In the genomic region with DNA sequence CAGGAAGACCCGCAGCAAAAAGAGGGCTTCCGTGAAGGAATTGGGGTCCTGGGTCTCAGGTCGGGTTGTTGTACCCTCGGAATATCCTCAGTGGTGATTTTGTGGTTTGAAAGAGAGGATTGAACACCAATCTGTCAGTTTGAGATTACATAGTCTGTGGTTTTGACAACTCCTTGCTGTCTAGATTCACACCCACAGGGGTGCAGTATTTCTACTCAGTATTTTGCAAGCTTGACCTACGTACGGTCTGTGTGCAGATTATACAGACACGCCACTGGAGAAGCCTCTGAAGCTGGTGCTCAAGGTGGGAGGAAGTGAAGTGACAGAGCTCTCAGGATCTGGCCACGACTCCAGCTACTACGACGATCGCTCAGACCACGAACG, we compare ENCODE assay signal across 8 mouse cellular contexts. TPM values are rescaled to one million over a fixed set of nuclear protein-coding genes. Genes with fewer than 3 reads are reported as not detected.
DNase-seq lines count a peak whose midpoint lies in the region; ATAC-seq and TF ChIP-seq lines count a peak whose summit lies in the region.

No protein-coding gene starts in this region.

- H3K4me1 ChIP-seq in heart, embryonic 12.5 days (replicated peaks) = peaks cover 16% of the 10 kb centered on the region
- H3K4me1 ChIP-seq in ES-Bruce4 (ENCODE audit: control insufficient read depth, insufficient read depth, low read length) = no peaks in the 10 kb centered on the region
- H3K4me1 ChIP-seq in forebrain, embryonic 10.5 days = peaks cover 19% of the 10 kb centered on the region
- H3K4me1 ChIP-seq in liver, embryonic 12.5 days = peaks cover 17% of the 10 kb centered on the region
- peaks cover 5% of the 10 kb centered on the region; the same call in 1 of the 2 replicates for H3K4me1 ChIP-seq in stomach, embryonic 14.5 days (ENCODE audit: control insufficient read depth, insufficient read depth, low read length)

- peaks cover 46% of the 10 kb centered on the region for H3K36me3 ChIP-seq in heart, embryonic 12.5 days
- peaks cover 8% of the 10 kb centered on the region for H3K36me3 ChIP-seq in ES-Bruce4 (ENCODE audit: control insufficient read depth, insufficient read depth, low read length, poor library complexity, severe bottlenecking)
- H3K36me3 ChIP-seq in forebrain, embryonic 10.5 days (replicated peaks) = peaks cover 63% of the 10 kb centered on the region
- peaks cover 63% of the 10 kb centered on the region for H3K36me3 ChIP-seq in liver, embryonic 12.5 days
- H3K36me3 ChIP-seq in stomach, embryonic 14.5 days (ENCODE audit: control insufficient read depth, insufficient read depth, low read length) = peaks cover 29% of the 10 kb centered on the region

- H3K9me3 ChIP-seq in heart, embryonic 12.5 days (replicated peaks) = no peaks in the 10 kb centered on the region
- no peaks in the 10 kb centered on the region for H3K9me3 ChIP-seq in ES-Bruce4 (replicated peaks; ENCODE audit: control insufficient read depth, insufficient read depth, low read length, poor library complexity, severe bottlenecking)
- no peaks in the 10 kb centered on the region for H3K9me3 ChIP-seq in forebrain, embryonic 10.5 days
- H3K9me3 ChIP-seq in liver, embryonic 12.5 days (replicated peaks) = no peaks in the 10 kb centered on the region
- no peaks in the 10 kb centered on the region for H3K9me3 ChIP-seq in stomach, embryonic 14.5 days (ENCODE audit: control insufficient read depth, low read depth, low read length)

- 38% methylated on average over 13 of the region's 13 CpGs for WGBS in heart, embryonic 12.5 days
- WGBS in forebrain, embryonic 10.5 days = 50% methylated on average over 13 of the region's 13 CpGs
- WGBS in liver, embryonic 12.5 days (ENCODE audit: insufficient replicate concordance) = 11% methylated on average over 13 of the region's 13 CpGs
- 36% methylated on average over 13 of the region's 13 CpGs for WGBS in stomach, embryonic 14.5 days

- no peak for ATAC-seq in heart, embryonic 12.5 days (ENCODE audit: insufficient number of reproducible peaks, low FRiP score)
- 0 out of 2 replicates have a peak, but pooled peaks have one; percentile 6 for ATAC-seq in liver, embryonic 12.5 days
- peak; percentile 5; the same call in 1 of the 2 replicates for ATAC-seq in stomach, embryonic 14.5 days (ENCODE audit: insufficient number of reproducible peaks, insufficient read depth, low FRiP score, low read depth)

- H3K9ac ChIP-seq in heart, embryonic 12.5 days = peak overlapping the region; percentile 87
- H3K9ac ChIP-seq in ES-Bruce4 (ENCODE audit: low read depth, poor library complexity, severe bottlenecking) = peak overlapping the region; percentile 75
- H3K9ac ChIP-seq in liver, embryonic 12.5 days = peak overlapping the region; percentile 91
- H3K9ac ChIP-seq in stomach, embryonic 14.5 days (replicated peaks; ENCODE audit: low read depth, low read length) = peak overlapping the region; percentile 67

- H3K27ac ChIP-seq in heart, embryonic 12.5 days (ENCODE audit: poor library complexity, severe bottlenecking) = peak overlapping the region; percentile 81; the same call in 1 of the 2 replicates
- no peak overlapping the region for H3K27ac ChIP-seq in ES-Bruce4 (ENCODE audit: insufficient read depth, low read length)
- H3K27ac ChIP-seq in forebrain, embryonic 10.5 days = peak overlapping the region; percentile 96
- peak overlapping the region; percentile 92 for H3K27ac ChIP-seq in liver, embryonic 12.5 days
- H3K27ac ChIP-seq in stomach, embryonic 14.5 days (ENCODE audit: low read length) = 0 out of 2 replicates have a peak overlapping the region, but pooled peaks have one; percentile 82

- H3K27me3 ChIP-seq in heart, embryonic 12.5 days (replicated peaks) = no peaks in the 10 kb centered on the region
- no peaks in the 10 kb centered on the region for H3K27me3 ChIP-seq in ES-Bruce4 (ENCODE audit: control insufficient read depth, insufficient read depth, low read length, poor library complexity, severe bottlenecking)
- H3K27me3 ChIP-seq in forebrain, embryonic 10.5 days (ENCODE audit: poor library complexity, severe bottlenecking) = no peaks in the 10 kb centered on the region
- H3K27me3 ChIP-seq in liver, embryonic 12.5 days (replicated peaks) = no peaks in the 10 kb centered on the region
- H3K27me3 ChIP-seq in stomach, embryonic 14.5 days (ENCODE audit: control insufficient read depth, insufficient read depth, low read length) = no peaks in the 10 kb centered on the region

- peak overlapping the region; percentile 72 for H3K4me3 ChIP-seq in heart, embryonic 12.5 days
- peak overlapping the region; percentile 96 for H3K4me3 ChIP-seq in ES-Bruce4 (ENCODE audit: low read depth, low read length)
- H3K4me3 ChIP-seq in forebrain, embryonic 10.5 days = peak overlapping the region; percentile 89
- H3K4me3 ChIP-seq in liver, embryonic 12.5 days = peak overlapping the region; percentile 86
- H3K4me3 ChIP-seq in stomach, embryonic 14.5 days (ENCODE audit: low read depth, low read length) = peak overlapping the region; percentile 78

- intact Hi-C loops in heart, postnatal 10 days (cut with DNase I) = no loop called here

- H3K4me2 ChIP-seq in heart, embryonic 12.5 days = peak overlapping the region; percentile 90
- H3K4me2 ChIP-seq in liver, embryonic 12.5 days = peak overlapping the region; percentile 90
- peak overlapping the region; percentile 66 for H3K4me2 ChIP-seq in stomach, embryonic 14.5 days (replicated peaks; ENCODE audit: low read depth, low read length)

- no peak for DNase-seq in heart, postnatal 10 days
- no peak for DNase-seq in forebrain, embryonic 10.5 days (ENCODE audit: extremely low spot score, low spot score)
- DNase-seq in right cerebral cortex, postnatal 36 days (ENCODE audit: low spot score in 2 of 2) = no peak
- no peak for DNase-seq in layer of hippocampus, postnatal 25 days (ENCODE audit: extremely low spot score in 1 of 2, low spot score in 1 of 2)

- TF ChIP-seq CTCF in ES-Bruce4 (IDR thresholded peaks at IDR 0.05; ENCODE audit: low read depth, low read length) = no peak

- no peak for TF ChIP-seq EP300 in ES-Bruce4 (IDR thresholded peaks at IDR 0.05; ENCODE audit: insufficient read depth, low read depth, low read length)

- TF ChIP-seq POLR2A in ES-Bruce4 (IDR thresholded peaks at IDR 0.05; ENCODE audit: insufficient read depth, low read length) = no peak

RNA-seq across cellular contexts. Expression of gene Brd9, which starts 0.6 kb away (rescaled TPM):
- polyA plus RNA-seq in heart, embryonic 12.5 days (2016; fragmentation: Nextera tagmentation; extraction: Ambion mirVana) = 39.8 and 41.0 TPM in 2 replicates
- 10 to 100 TPM; 30.9 to 32.1 TPM for total RNA-seq in heart, postnatal 10 days (2021)
- 26.3 and 30.7 TPM in 2 replicates for polyA plus RNA-seq in ES-Bruce4 (2011; ENCODE audit: insufficient read depth, insufficient read length, low read depth, missing spikeins)
- polyA plus RNA-seq in forebrain, embryonic 10.5 days (2016; fragmentation: Nextera tagmentation; extraction: Ambion mirVana) = 52.6 and 53.6 TPM in 2 replicates
- polyA plus RNA-seq in liver, embryonic 12.5 days (2016; fragmentation: Nextera tagmentation; extraction: Ambion mirVana) = 19.9 and 20.2 TPM in 2 replicates
- polyA plus RNA-seq in stomach, embryonic 14.5 days (2014; fragmentation: Nextera tagmentation; extraction: Ambion mirVana) = 55.2 and 57.8 TPM in 2 replicates
- total RNA-seq in layer of hippocampus, postnatal 25 days (2021) = 100 to 1,000 TPM in 1 of 2 experiments, 10 to 100 TPM in 1; 93.1 to 126 TPM

RNA-seq across cellular contexts. Expression of gene Trip13, which starts 0.6 kb away (rescaled TPM):
- polyA plus RNA-seq in heart, embryonic 12.5 days (2016; fragmentation: Nextera tagmentation; extraction: Ambion mirVana) = 36.7 and 37.7 TPM in 2 replicates
- 1 to 10 TPM; 3.0 to 4.0 TPM for total RNA-seq in heart, postnatal 10 days (2021)
- polyA plus RNA-seq in ES-Bruce4 (2011; ENCODE audit: insufficient read depth, insufficient read length, low read depth, missing spikeins) = 72.9 and 80.6 TPM in 2 replicates
- polyA plus RNA-seq in forebrain, embryonic 10.5 days (2016; fragmentation: Nextera tagmentation; extraction: Ambion mirVana) = 78.8 and 83.3 TPM in 2 replicates
- polyA plus RNA-seq in liver, embryonic 12.5 days (2016; fragmentation: Nextera tagmentation; extraction: Ambion mirVana) = 37.6 and 38.6 TPM in 2 replicates
- polyA plus RNA-seq in stomach, embryonic 14.5 days (2014; fragmentation: Nextera tagmentation; extraction: Ambion mirVana) = 35.2 and 44.4 TPM in 2 replicates
- under 1 TPM; 0.42 to 0.49 TPM for total RNA-seq in layer of hippocampus, postnatal 25 days (2021)

RNA-seq across cellular contexts. Expression of gene Zdhhc11, which starts 25.5 kb away (rescaled TPM):
- not detected in 2 replicates for polyA plus RNA-seq in heart, embryonic 12.5 days (2016; fragmentation: Nextera tagmentation; extraction: Ambion mirVana)
- total RNA-seq in heart, postnatal 10 days (2021) = not detected
- not detected in 2 replicates for polyA plus RNA-seq in ES-Bruce4 (2011; ENCODE audit: insufficient read depth, insufficient read length, low read depth, missing spikeins)
- polyA plus RNA-seq in forebrain, embryonic 10.5 days (2016; fragmentation: Nextera tagmentation; extraction: Ambion mirVana) = not detected in 2 replicates
- polyA plus RNA-seq in liver, embryonic 12.5 days (2016; fragmentation: Nextera tagmentation; extraction: Ambion mirVana) = not detected in 2 replicates
- polyA plus RNA-seq in stomach, embryonic 14.5 days (2014; fragmentation: Nextera tagmentation; extraction: Ambion mirVana) = not detected in 2 replicates
- not detected for total RNA-seq in layer of hippocampus, postnatal 25 days (2021)
